Comparison of ENCODE assay signal across 10 mouse cellular contexts in genomic region chr16:23953189-23953958, GRCm38 (mm10). TPM values are rescaled to one million over a fixed set of nuclear protein-coding genes. Genes with fewer than 3 reads are reported as not detected.
DNase-seq lines count a peak whose midpoint lies in the region; ATAC-seq and TF ChIP-seq lines count a peak whose summit lies in the region.
"Had no signal": no experiment of that assay in that cellular context is flagged by ENCODE, and none has a peak within 500 bp of the region (broad histone marks: within the 10 kb centered on the region; RNA-seq: fewer than 3 reads in every experiment).

No protein-coding gene starts in this region.

- peak; percentile 38 for TF ChIP-seq RAD21 in MEL (IDR thresholded peaks at IDR 0.05; ENCODE audit: low read depth, low read length)

- TF ChIP-seq EP300 in MEL (IDR thresholded peaks at IDR 0.05; ENCODE audit: low read depth in 1 of 2, low read length in 2 of 2) = no peak
- TF ChIP-seq EP300 in heart, postnatal 0 days (IDR thresholded peaks at IDR 0.05; ENCODE audit: low read depth) = no peak

- no peaks in the 10 kb centered on the region for H3K4me1 ChIP-seq in MEL (ENCODE audit: control insufficient read depth in 1 of 2, insufficient read depth in 2 of 2, low read length in 2 of 2)
- no peaks in the 10 kb centered on the region for H3K4me1 ChIP-seq in heart, postnatal 0 days (ENCODE audit: control insufficient read depth, insufficient read depth)
- H3K4me1 ChIP-seq in midbrain, embryonic 15.5 days = no peaks in the 10 kb centered on the region
- H3K4me1 ChIP-seq: embryonic facial prominence, embryonic 15.5 days had no signal

- TF ChIP-seq POLR2A in MEL (IDR thresholded peaks at IDR 0.05; ENCODE audit: control insufficient read depth in 1 of 2, insufficient read depth in 1 of 2, low read depth in 1 of 2, low read length in 2 of 2, poor library complexity in 1 of 2) = no peak

- H3K9ac ChIP-seq in MEL (ENCODE audit: control insufficient read depth, low read depth, low read length, poor library complexity, severe bottlenecking) = no peak overlapping the region
- no peak overlapping the region for H3K9ac ChIP-seq in heart, postnatal 0 days (replicated peaks; ENCODE audit: low read depth, low read length)
- no peak overlapping the region for H3K9ac ChIP-seq in midbrain, embryonic 15.5 days
- H3K9ac ChIP-seq: embryonic facial prominence, embryonic 15.5 days had no signal

- H3K36me3 ChIP-seq in MEL (ENCODE audit: control insufficient read depth in 1 of 2, insufficient read depth in 2 of 2, low read length in 2 of 2) = no peaks in the 10 kb centered on the region
- H3K36me3 ChIP-seq in heart, postnatal 0 days (replicated peaks; ENCODE audit: control insufficient read depth, insufficient read depth, low read length) = no peaks in the 10 kb centered on the region
- no peaks in the 10 kb centered on the region for H3K36me3 ChIP-seq in midbrain, embryonic 15.5 days (replicated peaks)
- H3K36me3 ChIP-seq: embryonic facial prominence, embryonic 15.5 days had no signal

- H3K27me3 ChIP-seq in MEL (ENCODE audit: control insufficient read depth in 1 of 2, insufficient read depth in 2 of 2, low read length in 2 of 2) = no peaks in the 10 kb centered on the region
- H3K27me3 ChIP-seq in heart, postnatal 0 days (ENCODE audit: control insufficient read depth, insufficient read depth, low read length) = no peaks in the 10 kb centered on the region
- H3K27me3 ChIP-seq in midbrain, embryonic 15.5 days (replicated peaks) = no peaks in the 10 kb centered on the region
- H3K27me3 ChIP-seq: embryonic facial prominence, embryonic 15.5 days had no signal

- H3K9me3 ChIP-seq in MEL (replicated peaks; ENCODE audit: insufficient read depth, low read length) = no peaks in the 10 kb centered on the region
- H3K9me3 ChIP-seq in heart, postnatal 0 days (replicated peaks; ENCODE audit: control insufficient read depth, low read length) = no peaks in the 10 kb centered on the region
- no peaks in the 10 kb centered on the region for H3K9me3 ChIP-seq in midbrain, embryonic 15.5 days
- H3K9me3 ChIP-seq: embryonic facial prominence, embryonic 15.5 days had no signal

- H3K4me3 ChIP-seq in MEL (ENCODE audit: control insufficient read depth in 1 of 2, insufficient read depth in 1 of 2, low read depth in 2 of 2, low read length in 2 of 2) = no peak overlapping the region
- H3K4me3 ChIP-seq in heart, postnatal 0 days (ENCODE audit: low read depth, low read length) = no peak overlapping the region
- no peak overlapping the region for H3K4me3 ChIP-seq in midbrain, embryonic 15.5 days
- H3K4me3 ChIP-seq: embryonic facial prominence, embryonic 15.5 days had no signal

- no peak overlapping the region for H3K4me2 ChIP-seq in heart, postnatal 0 days (ENCODE audit: low read depth, low read length)
- H3K4me2 ChIP-seq in midbrain, embryonic 15.5 days = no peak overlapping the region
- H3K4me2 ChIP-seq: embryonic facial prominence, embryonic 15.5 days had no signal

- no peak overlapping the region for H3K27ac ChIP-seq in MEL (ENCODE audit: control insufficient read depth, low read depth, low read length)
- H3K27ac ChIP-seq in heart, postnatal 0 days (ENCODE audit: low read depth) = no peak overlapping the region
- no peak overlapping the region for H3K27ac ChIP-seq in midbrain, embryonic 15.5 days
- H3K27ac ChIP-seq: embryonic facial prominence, embryonic 15.5 days; macrophage had no signal

- intact Hi-C loops in left cerebral cortex, postnatal 14 days (cut with DNase I) = loop anchor here (2.0 kb wide), 3 partner anchors 55 to 501 kb away; no protein-coding TSS in a partner anchor

- TF ChIP-seq CTCF in MEL (IDR thresholded peaks at IDR 0.05 in 2 of 3, conservative IDR thresholded peaks at IDR 0.05 in 1 of 3; ENCODE audit: control insufficient read depth in 1 of 3, insufficient read depth in 1 of 3, low read depth in 2 of 3, low read length in 3 of 3, poor library complexity in 1 of 3, severe bottlenecking in 1 of 3) = peak; percentile 25 to 67 (median 40)
- peak; percentile 71 for TF ChIP-seq CTCF in heart, postnatal 0 days (IDR thresholded peaks at IDR 0.05; ENCODE audit: low read depth)

- ATAC-seq in heart, postnatal 0 days (ENCODE audit: insufficient read depth, low read depth) = no peak
- peak; percentile 69 for ATAC-seq in midbrain, embryonic 15.5 days (replicated peaks)
- no peak for ATAC-seq in activated CD4-positive, CD25-positive, alpha-beta regulatory T cell, adult 4 months

- H3K79me2 ChIP-seq in MEL (ENCODE audit: control insufficient read depth, insufficient read depth, low read length, poor library complexity) = no peaks in the 10 kb centered on the region

- 36% methylated on average over 11 of the region's 11 CpGs for WGBS in heart, postnatal 0 days
- WGBS in midbrain, embryonic 15.5 days = 46% methylated on average over 11 of the region's 11 CpGs

- peak; percentile 75 for DNase-seq in layer of hippocampus, adult 11-12 months (ENCODE audit: low spot score)
- no peak for DNase-seq in layer of hippocampus, postnatal 36 days
- DNase-seq in MEL (ENCODE audit: low read depth, low spot score) = peak; percentile 18
- DNase-seq in cerebellum, postnatal 14 days = peak; percentile 75 to 84
- peak; percentile 46 for DNase-seq in heart, postnatal 0 days (ENCODE audit: low spot score)
- peak; percentile 69 to 77 for DNase-seq in left cerebral cortex, postnatal 14 days (ENCODE audit: low spot score in 2 of 2)

TF ChIP-seq in MEL, 35 proteins besides CTCF, POLR2A, EP300 and RAD21:
- TF ChIP-seq ETS1 (IDR thresholded peaks at IDR 0.05; ENCODE audit: low read depth, low read length) (no peak), SMC3 (IDR thresholded peaks at IDR 0.05; ENCODE audit: low read depth, low read length) (peak; percentile 30; the same call in 1 of the 2 replicates)
TF ChIP-seq in MEL: peak in this region for 1.

RNA-seq across cellular contexts. Expression of gene Rtp2, which starts 21.2 kb away (rescaled TPM):
- total RNA-seq in layer of hippocampus, postnatal 36 days (2021) = under 1 TPM; 0.40 to 0.48 TPM
- not detected in 2 replicates for total RNA-seq in MEL (2012; rRNA removed)
- not detected for polyA plus RNA-seq in MEL (2012; ENCODE audit: insufficient read depth in 1 of 2, insufficient read length in 2 of 2, low read depth in 1 of 2, low replicate concordance in 2 of 2, missing spikeins in 1 of 2)
- total RNA-seq in heart, postnatal 0 days (2014; rRNA removed; ENCODE audit: low replicate concordance) = not detected in 2 replicates
- polyA plus RNA-seq in heart, postnatal 0 days (2015; fragmentation: Nextera tagmentation; extraction: Ambion mirVana) = not detected in 2 replicates
- total RNA-seq in left cerebral cortex, postnatal 14 days (2021) = under 1 TPM; 0.18 to 0.30 TPM
- polyA plus RNA-seq in midbrain, embryonic 15.5 days (2015; fragmentation: Nextera tagmentation; extraction: Ambion mirVana) = 0.11 and 0.22 TPM in 2 replicates
- not detected for polyA plus RNA-seq in activated CD4-positive, CD25-positive, alpha-beta regulatory T cell, adult 4 months (2017; shearing (Covaris generic))
- polyA plus RNA-seq: macrophage had no signal

RNA-seq across cellular contexts. Expression of gene Gm37419, which starts 34.9 kb away (rescaled TPM):
- total RNA-seq in layer of hippocampus, postnatal 36 days (2021) = not detected
- total RNA-seq in MEL (2012; rRNA removed) = not detected in 2 replicates
- not detected for polyA plus RNA-seq in MEL (2012; ENCODE audit: insufficient read depth in 1 of 2, insufficient read length in 2 of 2, low read depth in 1 of 2, low replicate concordance in 2 of 2, missing spikeins in 1 of 2)
- total RNA-seq in heart, postnatal 0 days (2014; rRNA removed; ENCODE audit: low replicate concordance) = not detected in 2 replicates
- polyA plus RNA-seq in heart, postnatal 0 days (2015; fragmentation: Nextera tagmentation; extraction: Ambion mirVana) = not detected in 2 replicates
- not detected for total RNA-seq in left cerebral cortex, postnatal 14 days (2021)
- polyA plus RNA-seq in midbrain, embryonic 15.5 days (2015; fragmentation: Nextera tagmentation; extraction: Ambion mirVana) = not detected in 2 replicates
- not detected for polyA plus RNA-seq in activated CD4-positive, CD25-positive, alpha-beta regulatory T cell, adult 4 months (2017; shearing (Covaris generic))
- polyA plus RNA-seq: embryonic facial prominence, embryonic 15.5 days; macrophage had no signal

RNA-seq across cellular contexts. Expression of gene Bcl6, which starts 35.3 kb away (rescaled TPM):
- 10 to 100 TPM; 55.3 to 66.4 TPM for total RNA-seq in layer of hippocampus, postnatal 36 days (2021)
- not detected in 2 replicates for total RNA-seq in MEL (2012; rRNA removed)
- polyA plus RNA-seq in MEL (2012; ENCODE audit: insufficient read depth in 1 of 2, insufficient read length in 2 of 2, low read depth in 1 of 2, low replicate concordance in 2 of 2, missing spikeins in 1 of 2) = not detected
- total RNA-seq in heart, postnatal 0 days (2014; rRNA removed; ENCODE audit: low replicate concordance) = 0.23 and 2.8 TPM in 2 replicates
- 0.19 and 0.25 TPM in 2 replicates for polyA plus RNA-seq in heart, postnatal 0 days (2015; fragmentation: Nextera tagmentation; extraction: Ambion mirVana)
- 10 to 100 TPM; 28.0 to 33.6 TPM for total RNA-seq in left cerebral cortex, postnatal 14 days (2021)
- polyA plus RNA-seq in midbrain, embryonic 15.5 days (2015; fragmentation: Nextera tagmentation; extraction: Ambion mirVana) = 0.47 and 0.57 TPM in 2 replicates
- 10 to 100 TPM in 1 of 2 experiments, 1 to 10 TPM in 1; 4.3 to 12.9 TPM for polyA plus RNA-seq in activated CD4-positive, CD25-positive, alpha-beta regulatory T cell, adult 4 months (2017; shearing (Covaris generic))

Comparison
In these comparisons a context has a peak if more than half of its experiments do, and no peak if none do; other contexts are left out.
1. DNase-seq: peak in layer of hippocampus, adult 11-12 months (single experiment), MEL (single experiment), cerebellum, postnatal 14 days (2 of 2), heart, postnatal 0 days (single experiment) and left cerebral cortex, postnatal 14 days (2 of 2); none in layer of hippocampus, postnatal 36 days (0 of 2).